Mouse (Mus musculus): ENCODE measurements around the gene 2300002M23Rik. TPM values are rescaled to one million over a fixed set of nuclear protein-coding genes. Genes with fewer than 3 reads are reported as not detected.

2300002M23Rik gene
- total RNA-seq (2021) = not detected
- polyA plus RNA-seq (2012; rRNA removed) = not detected in 2 replicates
- long read RNA-seq = 0 reads

GRCm38 (mm10) chr17:35567150-35567549, at the start of gene 2300002M23Rik:
TSS of gene 2300002M23Rik (plus strand) at chr17:35567450.
- no peak for DNase-seq

- peak; percentile 29 for DNase-seq
Measured at GRCm38 (mm10) chr17:35517526-35517925, 49.7 kb upstream of the 2300002M23Rik start.

GRCm38 (mm10) chr17:35524354-35524753, 42.9 kb upstream of the 2300002M23Rik start:
- no peak for DNase-seq

- DNase-seq = no peak
Measured at GRCm38 (mm10) chr17:35526644-35527043, 40.6 kb upstream of the 2300002M23Rik start.

GRCm38 (mm10) chr17:35532360-35532759, 34.9 kb upstream of the 2300002M23Rik start:
- no peak for DNase-seq

- DNase-seq = no peak
Measured at GRCm38 (mm10) chr17:35532901-35533300, 34.3 kb upstream of the 2300002M23Rik start, which contains the start of gene Psors1c2. TSS of gene Psors1c2 (plus strand) at chr17:35533201.

GRCm38 (mm10) chr17:35534343-35534742, 32.9 kb upstream of the 2300002M23Rik start:
- DNase-seq = peak; percentile 76

- no peak for DNase-seq
Measured at GRCm38 (mm10) chr17:35537421-35537820, 29.8 kb upstream of the 2300002M23Rik start.

- no peak for DNase-seq
Measured at GRCm38 (mm10) chr17:35538476-35538875, 28.8 kb upstream of the 2300002M23Rik start.

GRCm38 (mm10) chr17:35539540-35539939, 27.7 kb upstream of the 2300002M23Rik start:
- DNase-seq = no peak

- DNase-seq = no peak
Measured at GRCm38 (mm10) chr17:35542761-35543411, 24.4 kb upstream of the 2300002M23Rik start.

GRCm38 (mm10) chr17:35543412-35543861, 23.8 kb upstream of the 2300002M23Rik start:
- no peak for DNase-seq

- DNase-seq = no peak
Measured at GRCm38 (mm10) chr17:35544001-35544400, 23.2 kb upstream of the 2300002M23Rik start.

- DNase-seq = peak; percentile 37
Measured at GRCm38 (mm10) chr17:35544680-35545079, 22.6 kb upstream of the 2300002M23Rik start.

GRCm38 (mm10) chr17:35547465-35547864, 19.8 kb upstream of the 2300002M23Rik start:
- DNase-seq = no peak

- DNase-seq = no peak
Measured at GRCm38 (mm10) chr17:35548636-35549035, 18.6 kb upstream of the 2300002M23Rik start.

- peak; percentile 92 for DNase-seq
Measured at GRCm38 (mm10) chr17:35549437-35550142, 17.7 kb upstream of the 2300002M23Rik start.

GRCm38 (mm10) chr17:35550143-35550494, 17.1 kb upstream of the 2300002M23Rik start:
- DNase-seq = no peak

GRCm38 (mm10) chr17:35550871-35551270, 16.4 kb upstream of the 2300002M23Rik start:
- peak; percentile 38 for DNase-seq

- peak; percentile 57 for DNase-seq
Measured at GRCm38 (mm10) chr17:35551881-35552414, 15.3 kb upstream of the 2300002M23Rik start, which contains the start of gene Cdsn. TSS of gene Cdsn (plus strand) at chr17:35552128.

- no peak for DNase-seq
Measured at GRCm38 (mm10) chr17:35554321-35554720, 12.9 kb upstream of the 2300002M23Rik start.

- no peak for DNase-seq
Measured at GRCm38 (mm10) chr17:35554761-35555397, 12.4 kb upstream of the 2300002M23Rik start.
